ENCODE assay signal across 9 mouse cellular contexts in genomic region chr4:149628372-149628771, GRCm38 (mm10). TPM values are rescaled to one million over a fixed set of nuclear protein-coding genes. Genes with fewer than 3 reads are reported as not detected.
DNase-seq lines count a peak whose midpoint lies in the region; ATAC-seq and TF ChIP-seq lines count a peak whose summit lies in the region.
"Had no signal": no experiment of that assay in that cellular context is flagged by ENCODE, and none has a peak within 500 bp of the region (broad histone marks: within the 10 kb centered on the region; RNA-seq: fewer than 3 reads in every experiment).

No protein-coding gene starts in this region.

- H3K4me2 ChIP-seq in heart, embryonic 15.5 days, result no peak overlapping the region; the same call in 1 of the 2 replicates
- H3K4me2 ChIP-seq in lung, postnatal 0 days (replicated peaks; ENCODE audit: low read depth, low read length), result no peak overlapping the region
- H3K4me2 ChIP-seq: neural tube, embryonic 13.5 days had no signal

- ATAC-seq in heart, embryonic 15.5 days (replicated peaks; ENCODE audit: insufficient number of reproducible peaks, insufficient read depth, low FRiP score, low read depth), result no peak
- peak; percentile 47 for ATAC-seq in lung, postnatal 0 days

- peak; percentile 71 for DNase-seq in embryo, embryonic 10 days (ENCODE audit: low spot score)
- no peak for DNase-seq in embryo, embryonic 9.5 days (ENCODE audit: extremely low spot score)
- DNase-seq in ovary, postnatal 36 days (ENCODE audit: low spot score), result peak; percentile 47
- no peak for DNase-seq in ovary, postnatal 10 days (ENCODE audit: low spot score)
- DNase-seq in cerebellum, adult 9-11 months, result peak; percentile 68
- peak; percentile 47 for DNase-seq in lung, postnatal 0 days (ENCODE audit: low spot score)
- peak; percentile 63 to 84 for DNase-seq in spleen, postnatal 4 days (ENCODE audit: low spot score in 2 of 2)

- no peak for TF ChIP-seq EP300 in lung, postnatal 0 days (IDR thresholded peaks at IDR 0.05)

- peaks cover 5% of the 10 kb centered on the region for H3K4me1 ChIP-seq in heart, embryonic 15.5 days (replicated peaks)
- H3K4me1 ChIP-seq in lung, postnatal 0 days (ENCODE audit: insufficient read depth, low read depth, low read length), result no peaks in the 10 kb centered on the region

- no peak overlapping the region for H3K4me3 ChIP-seq in heart, embryonic 15.5 days
- H3K4me3 ChIP-seq in lung, postnatal 0 days (ENCODE audit: low read depth, low read length), result no peak overlapping the region
- H3K4me3 ChIP-seq: neural tube, embryonic 13.5 days had no signal

- 67% methylated on average over 10 of the region's 10 CpGs for WGBS in heart, embryonic 15.5 days
- WGBS in lung, postnatal 0 days, result 75% methylated on average over 10 of the region's 10 CpGs

- H3K36me3 ChIP-seq in heart, embryonic 15.5 days, result peaks cover 7% of the 10 kb centered on the region
- H3K36me3 ChIP-seq in lung, postnatal 0 days (ENCODE audit: insufficient read depth, low read length), result 0 out of 2 replicates have a peak, but pooled peaks cover 7% of the 10 kb centered on the region

- peak overlapping the region; percentile 36 for H3K27ac ChIP-seq in heart, embryonic 15.5 days
- no peak overlapping the region for H3K27ac ChIP-seq in lung, postnatal 0 days (ENCODE audit: low read length)
- H3K27ac ChIP-seq: neural tube, embryonic 13.5 days had no signal

- H3K27me3 ChIP-seq in heart, embryonic 15.5 days, result no peaks in the 10 kb centered on the region
- H3K27me3 ChIP-seq in lung, postnatal 0 days (replicated peaks; ENCODE audit: insufficient read depth, low read length), result no peaks in the 10 kb centered on the region
- H3K27me3 ChIP-seq: neural tube, embryonic 13.5 days had no signal

- no peak overlapping the region for H3K9ac ChIP-seq in heart, embryonic 15.5 days
- H3K9ac ChIP-seq in lung, postnatal 0 days (replicated peaks; ENCODE audit: low read depth), result no peak overlapping the region
- H3K9ac ChIP-seq: neural tube, embryonic 13.5 days had no signal

- no peaks in the 10 kb centered on the region for H3K9me3 ChIP-seq in heart, embryonic 15.5 days (replicated peaks)
- H3K9me3 ChIP-seq in lung, postnatal 0 days (ENCODE audit: low read length), result no peaks in the 10 kb centered on the region
- H3K9me3 ChIP-seq: neural tube, embryonic 13.5 days had no signal

- peak; percentile 80 for TF ChIP-seq CTCF in lung, postnatal 0 days (IDR thresholded peaks at IDR 0.05)

RNA-seq across cellular contexts. Expression of gene Clstn1, which starts 42.1 kb away (rescaled TPM):
- 21.3 and 32.1 TPM in 2 replicates for polyA plus RNA-seq in heart, embryonic 15.5 days (2015; fragmentation: Nextera tagmentation; extraction: Ambion mirVana)
- 43.6 and 48.7 TPM in 2 replicates for polyA plus RNA-seq in lung, postnatal 0 days (2015; fragmentation: Nextera tagmentation; extraction: Ambion mirVana)

Comparison
In these comparisons a context has a peak if more than half of its experiments do, and no peak if none do; other contexts are left out.
1. DNase-seq: peak in embryo, embryonic 10 days (single experiment), ovary, postnatal 36 days (single experiment), cerebellum, adult 9-11 months (single experiment), lung, postnatal 0 days (single experiment) and spleen, postnatal 4 days (2 of 2); none in embryo, embryonic 9.5 days (single experiment) and ovary, postnatal 10 days (single experiment).